Mouse (Mus musculus) embryonic facial prominence, embryonic 14.5 days (tissue): Measurements from ENCODE around the gene Zfp108. TPM values are rescaled to one million over a fixed set of nuclear protein-coding genes. Genes with fewer than 3 reads are reported as not detected.

Source experiments
- ATAC-seq: fragments of 200-750 bp; cut with Nextera tagmentation; 2 replicates; pipeline ENCODE4 v1.8.0; 2017; ENCODE audit warnings: low read depth, moderate number of reproducible peaks, moderate TSS enrichment
- DNase-seq: peaks from one replicate; pipeline ENCODE4 v3.0.0-alpha.2; 2015; ENCODE audit warnings: low spot score
- H3K27ac ChIP-seq: fragments of 300-500 bp; sonication (generic); replicated peaks from 2 replicates; pipeline ENCODE4 v1.5.1; 2014; ENCODE audit warnings: low read depth, mild to moderate bottlenecking, low read length, moderate library complexity
- H3K27me3 ChIP-seq: fragments of 300-500 bp; sonication (generic); replicated peaks from 2 replicates; pipeline ENCODE4 v1.6.1; 2014; ENCODE audit warnings: low read length; ENCODE audit not compliant: control insufficient read depth, insufficient read depth
- H3K36me3 ChIP-seq: fragments of 300-500 bp; sonication (generic); 2 replicates; pipeline ENCODE4 v1.6.1; 2014; ENCODE audit warnings: low read length, mixed read lengths; ENCODE audit not compliant: control insufficient read depth, insufficient read depth
- H3K4me1 ChIP-seq: fragments of 300-500 bp; sonication (generic); 2 replicates; pipeline ENCODE4 v1.6.1; 2014; ENCODE audit warnings: antibody characterized with exemption, low read length; ENCODE audit not compliant: control insufficient read depth, insufficient read depth
- H3K4me2 ChIP-seq: fragments of 300-500 bp; sonication (generic); 2 replicates; pipeline ENCODE4 v1.6.1; 2014; ENCODE audit warnings: low read depth, mild to moderate bottlenecking, low read length, moderate library complexity, mixed read lengths
- H3K4me3 ChIP-seq: fragments of 300-500 bp; sonication (generic); 2 replicates; pipeline ENCODE4 v1.5.1; 2014; ENCODE audit warnings: low read depth, mild to moderate bottlenecking, low read length
- H3K9ac ChIP-seq: fragments of 300-500 bp; sonication (generic); 2 replicates; pipeline ENCODE4 v1.6.1; 2014; ENCODE audit warnings: low read depth, mild to moderate bottlenecking, low read length, moderate library complexity, mixed read lengths
- H3K9me3 ChIP-seq: fragments of 300-500 bp; sonication (generic); 2 replicates; pipeline ENCODE4 v1.6.1; 2016; ENCODE audit warnings: low read length; ENCODE audit not compliant: control insufficient read depth
- WGBS: fragments of 180-500 bp; shearing (Covaris S2); extraction: QIAGEN DNeasy Blood & Tissue Kit; methylation state at CpG from one replicate; pipeline ENCODE4 v1.1.7; 2014; 5-methylcytosine and 5-hydroxymethylcytosine counted together
- polyA plus RNA-seq: library from polyadenylated mRNA; unstranded; fragments of >200 nt; fragmentation: Nextera tagmentation; extraction: Ambion mirVana; gene quantifications from 2 replicates; pipeline ENCODE4 v1.2.1, GENCODE M21; 2014

Gene Zfp108
- polyA plus RNA-seq, 1 experiment from 2014 or later, result 4.3 TPM

- Histone ChIP-seq H3K27me3 (no peaks in the 10 kb centered on the region), H3K9ac (no peak overlapping the region), H3K27ac (no peak overlapping the region), H3K36me3 (peaks cover 81% of the 10 kb centered on the region), H3K4me2 (no peak overlapping the region), H3K4me1 (no peaks in the 10 kb centered on the region), H3K9me3 (peaks cover 6% of the 10 kb centered on the region; the same call in 1 of the 2 replicates), H3K4me3 (no peak overlapping the region)
- ATAC-seq (no peak), DNase-seq (no peak)
- WGBS, result 90% methylated on average over 27 of the region's 27 CpGs
Measured at GRCm38 (mm10) chr7:24291387-24292090, 36.9 kb downstream of the Zfp108 start.

- H3K9me3 ChIP-seq, result peaks cover 6% of the 10 kb centered on the region; the same call in 1 of the 2 replicates
- no peak overlapping the region for H3K9ac ChIP-seq
- no peak overlapping the region for H3K4me3 ChIP-seq
- H3K27ac ChIP-seq, result no peak overlapping the region
- peaks cover 4% of the 10 kb centered on the region; the same call in 1 of the 2 replicates for H3K4me1 ChIP-seq
- H3K36me3 ChIP-seq, result peaks cover 91% of the 10 kb centered on the region
- DNase-seq (no peak), ATAC-seq (no peak)
- WGBS, result 86% methylated on average over 12 of the region's 12 CpGs
- no peaks in the 10 kb centered on the region for H3K27me3 ChIP-seq
- no peak overlapping the region for H3K4me2 ChIP-seq
Measured at GRCm38 (mm10) chr7:24293061-24293851, 38.7 kb downstream of the Zfp108 start.

- Histone ChIP-seq H3K4me1 (peaks cover 4% of the 10 kb centered on the region; the same call in 1 of the 2 replicates), H3K36me3 (peaks cover 80% of the 10 kb centered on the region), H3K9ac (no peak overlapping the region), H3K9me3 (peaks cover 6% of the 10 kb centered on the region; the same call in 1 of the 2 replicates), H3K27ac (no peak overlapping the region), H3K27me3 (no peaks in the 10 kb centered on the region), H3K4me3 (no peak overlapping the region), H3K4me2 (no peak overlapping the region)
- ATAC-seq (no peak), DNase-seq (no peak)
- 100% methylated on average over 4 of the region's 4 CpGs for whole genome bisulfite sequencing
Measured at GRCm38 (mm10) chr7:24294763-24295162, 40.2 kb downstream of the Zfp108 start.

- DNase-seq (no peak), ATAC-seq (no peak)
- 97% methylated on average over 7 of the region's 7 CpGs for WGBS
- Histone ChIP-seq H3K9me3 (peaks cover 6% of the 10 kb centered on the region; the same call in 1 of the 2 replicates), H3K4me3 (no peak overlapping the region), H3K4me2 (no peak overlapping the region), H3K27me3 (no peaks in the 10 kb centered on the region), H3K4me1 (peaks cover 7% of the 10 kb centered on the region; the same call in 1 of the 2 replicates), H3K27ac (no peak overlapping the region), H3K9ac (no peak overlapping the region), H3K36me3 (peaks cover 74% of the 10 kb centered on the region)
Measured at GRCm38 (mm10) chr7:24295376-24295775, 40.8 kb downstream of the Zfp108 start.

- Histone ChIP-seq H3K4me2 (no peak overlapping the region), H3K27me3 (no peaks in the 10 kb centered on the region), H3K9me3 (peaks cover 1% of the 10 kb centered on the region; the same call in 1 of the 2 replicates), H3K27ac (no peak overlapping the region), H3K4me1 (peaks cover 9% of the 10 kb centered on the region; the same call in 1 of the 2 replicates), H3K4me3 (no peak overlapping the region), H3K36me3 (peaks cover 63% of the 10 kb centered on the region), H3K9ac (no peak overlapping the region)
- ATAC-seq (no peak), DNase-seq (no peak)
- WGBS, result 94% methylated on average over 7 of the region's 7 CpGs
Measured at GRCm38 (mm10) chr7:24296386-24296785, 41.8 kb downstream of the Zfp108 start.

- ATAC-seq (no peak), DNase-seq (no peak)
- Histone ChIP-seq H3K27me3 (no peaks in the 10 kb centered on the region), H3K9ac (peak overlapping the region; percentile 83), H3K4me3 (peak overlapping the region; percentile 72), H3K36me3 (peaks cover 61% of the 10 kb centered on the region), H3K27ac (no peak overlapping the region), H3K4me2 (peak overlapping the region; percentile 91), H3K9me3 (no peaks in the 10 kb centered on the region), H3K4me1 (peaks cover 9% of the 10 kb centered on the region; the same call in 1 of the 2 replicates)
- WGBS, result 91% methylated on average over 15 of the region's 15 CpGs
Measured at GRCm38 (mm10) chr7:24297361-24298095, 42.9 kb downstream of the Zfp108 start.

GRCm38 (mm10) chr7:24298635-24298972 is 44.0 kb downstream of the Zfp108 start:
- Histone ChIP-seq H3K27ac (peak overlapping the region; percentile 98), H3K4me1 (peaks cover 9% of the 10 kb centered on the region; the same call in 1 of the 2 replicates), H3K4me2 (peak overlapping the region; percentile 91), H3K36me3 (peaks cover 61% of the 10 kb centered on the region), H3K9ac (peak overlapping the region; percentile 83), H3K4me3 (peak overlapping the region; percentile 72), H3K9me3 (no peaks in the 10 kb centered on the region), H3K27me3 (no peaks in the 10 kb centered on the region)
- DNase-seq (no peak), ATAC-seq (peak; percentile 6; the same call in 1 of the 2 replicates)
- 0% methylated on average over 12 of the region's 12 CpGs for WGBS

GRCm38 (mm10) chr7:24298973-24299708 is 44.5 kb downstream of the Zfp108 start:
- H3K27me3 ChIP-seq, result no peaks in the 10 kb centered on the region
- peak overlapping the region; percentile 98 for H3K27ac ChIP-seq
- H3K4me3 ChIP-seq, result peak overlapping the region; percentile 72
- peak overlapping the region; percentile 91 for H3K4me2 ChIP-seq
- peaks cover 59% of the 10 kb centered on the region for H3K36me3 ChIP-seq
- H3K9ac ChIP-seq, result peak overlapping the region; percentile 83
- peak; percentile 91 for ATAC-seq
- peak; percentile 98 for DNase-seq
- no peaks in the 10 kb centered on the region for H3K9me3 ChIP-seq
- WGBS, result 1% methylated on average over 33 of the region's 47 CpGs
- H3K4me1 ChIP-seq, result peaks cover 9% of the 10 kb centered on the region; the same call in 1 of the 2 replicates
